Mouse (Mus musculus) CH12F3 (cell line): ENCODE data around the gene Gpsm3.

Source experiments
- in situ Hi-C: fragments of 300-500 bp; cut with MboI; formaldehyde crosslinking; loops from 2 replicates; pipeline ENCODE4 v1.14.3; 2020; ENCODE audit warnings: low sequenced_read_pairs

Gpsm3 gene

GRCm38 (mm10) chr17:34627943-34628643 lies 38.5 kb downstream of the Gpsm3 start, which contains the start of gene Ppt2:
Ppt2 (minus strand) TSS chr17:34628510.
- in situ Hi-C loops, result loop anchor here (10.0 kb wide), 1 partner anchor 193 kb away; no protein-coding TSS in a partner anchor

- in situ Hi-C loops, result loop anchor here (10.0 kb wide), 1 partner anchor 194 kb away; no protein-coding TSS in a partner anchor
Observed at GRCm38 (mm10) chr17:34628644-34628967, 39.0 kb downstream of the Gpsm3 start.

GRCm38 (mm10) chr17:34629221-34629751 lies 39.7 kb downstream of the Gpsm3 start, which contains the start of gene Prrt1:
Prrt1 (plus strand) TSS chr17:34629533.
- in situ Hi-C loops, result loop anchor here (10.0 kb wide), 1 partner anchor 194 kb away; no protein-coding TSS in a partner anchor

GRCm38 (mm10) chr17:34629796-34630603 lies 40.4 kb downstream of the Gpsm3 start:
- in situ Hi-C loops, result loop anchor here (10.0 kb wide), 1 partner anchor 195 kb away; no protein-coding TSS in a partner anchor

- in situ Hi-C loops, result no loop called here
Observed at GRCm38 (mm10) chr17:34630761-34631301, 41.2 kb downstream of the Gpsm3 start.

GRCm38 (mm10) chr17:34631647-34632046 lies 42.0 kb downstream of the Gpsm3 start:
- in situ Hi-C loops, result no loop called here

- in situ Hi-C loops, result no loop called here
Observed at GRCm38 (mm10) chr17:34632261-34632691, 42.7 kb downstream of the Gpsm3 start.

GRCm38 (mm10) chr17:34635671-34636070 lies 46.1 kb downstream of the Gpsm3 start:
- in situ Hi-C loops, result no loop called here

GRCm38 (mm10) chr17:34637459-34637858 lies 47.9 kb downstream of the Gpsm3 start:
- in situ Hi-C loops, result no loop called here

- in situ Hi-C loops, result no loop called here
Observed at GRCm38 (mm10) chr17:34639461-34640255, 50.1 kb downstream of the Gpsm3 start.

- in situ Hi-C loops, result no loop called here
Observed at GRCm38 (mm10) chr17:34640778-34641601, 51.4 kb downstream of the Gpsm3 start.
